Mouse (Mus musculus): Measurements from ENCODE around the gene Dio3.

DNA sequence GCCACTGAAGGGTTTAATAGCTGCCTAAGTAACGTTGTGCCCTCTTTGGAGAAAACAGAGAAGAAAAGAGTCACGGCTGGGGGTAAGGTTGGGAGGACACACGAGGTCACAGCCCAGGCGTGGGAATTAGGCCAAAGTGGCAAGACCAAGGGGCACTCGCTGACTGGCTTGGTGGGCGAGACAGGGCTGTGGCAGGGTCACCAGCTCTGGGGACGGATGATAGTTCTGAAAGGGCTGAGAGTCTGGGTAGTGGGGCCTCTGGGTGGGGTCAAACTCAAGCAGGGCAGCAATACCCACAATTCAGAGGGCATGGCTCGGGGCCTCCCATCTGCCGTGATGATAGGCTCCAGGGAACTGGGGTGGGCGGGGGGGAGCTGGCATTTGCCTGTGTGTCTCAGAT is 23.1 kb upstream of the Dio3 start:
- TF ChIP-seq CTCF (IDR thresholded peaks at IDR 0.05; ENCODE audit: borderline replicate concordance, control insufficient read depth, extremely low read depth, insufficient read depth, low read length, poor library complexity), result no peak
- no peak for TF ChIP-seq POLR2A (IDR thresholded peaks at IDR 0.05; ENCODE audit: control insufficient read depth, extremely low read depth, insufficient read depth, low read length, poor library complexity)

Measured in thymus, adult 2 months (tissue).